Mouse (Mus musculus): ENCODE data around the gene Bend5.
A peak's percentile ranks its signal among the peaks of the same experiment; 100 is the strongest.

Bend5 gene

GRCm38 (mm10) chr4:111487233-111487843 is 72.5 kb downstream of the Bend5 start:
- DNase-seq (ENCODE audit: low read depth): no peak

- peak; percentile 3 for DNase-seq (ENCODE audit: low read depth)
Measured at GRCm38 (mm10) chr4:111493750-111494404, 79.1 kb downstream of the Bend5 start.

- peak; percentile 40 for DNase-seq (ENCODE audit: low read depth)
Measured at GRCm38 (mm10) chr4:111495949-111496348, 81.1 kb downstream of the Bend5 start.

GRCm38 (mm10) chr4:111498751-111499150 is 83.9 kb downstream of the Bend5 start:
- no peak for DNase-seq (ENCODE audit: low read depth)

- DNase-seq (ENCODE audit: low read depth): no peak
Measured at GRCm38 (mm10) chr4:111501441-111501840, 86.6 kb downstream of the Bend5 start.

GRCm38 (mm10) chr4:111502965-111503727 is 88.3 kb downstream of the Bend5 start:
- no peak for DNase-seq (ENCODE audit: low read depth)

GRCm38 (mm10) chr4:111504952-111505351 is 90.1 kb downstream of the Bend5 start:
- no peak for DNase-seq (ENCODE audit: low read depth)
